Comparison of ENCODE assay signal across 9 mouse cellular contexts in genomic region chr10:77113489-77114240, GRCm38 (mm10). TPM values are rescaled to one million over a fixed set of nuclear protein-coding genes. Genes with fewer than 3 reads are reported as not detected.
DNase-seq lines count a peak whose midpoint lies in the region; ATAC-seq and TF ChIP-seq lines count a peak whose summit lies in the region.
"Had no signal": no experiment of that assay in that cellular context is flagged by ENCODE, and none has a peak within 500 bp of the region (broad histone marks: within the 10 kb centered on the region; RNA-seq: fewer than 3 reads in every experiment).

No protein-coding gene starts in this region.

- TF ChIP-seq EP300 in heart, postnatal 0 days (IDR thresholded peaks at IDR 0.05; ENCODE audit: low read depth) = no peak
- peak; percentile 79 for TF ChIP-seq EP300 in liver, postnatal 0 days (IDR thresholded peaks at IDR 0.05; ENCODE audit: low read depth)

- H3K4me3 ChIP-seq in heart, postnatal 0 days (ENCODE audit: low read depth, low read length) = no peak overlapping the region; the same call in 1 of the 2 replicates
- H3K4me3 ChIP-seq in liver, postnatal 0 days (ENCODE audit: low read depth, low read length) = peak overlapping the region; percentile 58
- H3K4me3 ChIP-seq in forebrain, embryonic 15.5 days = no peak overlapping the region

- no peak overlapping the region for H3K27ac ChIP-seq in heart, postnatal 0 days (ENCODE audit: low read depth)
- H3K27ac ChIP-seq in liver, postnatal 0 days (ENCODE audit: low read depth) = peak overlapping the region; percentile 87
- no peak overlapping the region for H3K27ac ChIP-seq in forebrain, embryonic 15.5 days (replicated peaks)

- H3K9ac ChIP-seq in heart, postnatal 0 days (replicated peaks; ENCODE audit: low read depth, low read length) = no peak overlapping the region
- H3K9ac ChIP-seq in liver, postnatal 0 days (replicated peaks) = peak overlapping the region; percentile 84
- H3K9ac ChIP-seq in forebrain, embryonic 15.5 days (replicated peaks) = no peak overlapping the region

- peak overlapping the region; percentile 26 for H3K4me2 ChIP-seq in heart, postnatal 0 days (ENCODE audit: low read depth, low read length)
- peak overlapping the region; percentile 70 for H3K4me2 ChIP-seq in liver, postnatal 0 days (ENCODE audit: low read depth, low read length)
- no peak overlapping the region for H3K4me2 ChIP-seq in forebrain, embryonic 15.5 days (replicated peaks)

- peak; percentile 69 for DNase-seq in urinary bladder, postnatal 25 days (ENCODE audit: low spot score)
- no peak for DNase-seq in urinary bladder, postnatal 10 days (ENCODE audit: low spot score)
- no peak for DNase-seq in heart, postnatal 0 days (ENCODE audit: low spot score)
- peak; percentile 87 for DNase-seq in liver, postnatal 0 days
- DNase-seq in cerebellum, adult 11 months = no peak

- 46% methylated on average over 19 of the region's 19 CpGs for WGBS in heart, postnatal 0 days
- WGBS in liver, postnatal 0 days (ENCODE audit: insufficient replicate concordance) = 57% methylated on average over 19 of the region's 19 CpGs
- 67% methylated on average over 19 of the region's 19 CpGs for WGBS in forebrain, embryonic 15.5 days

- TF ChIP-seq CTCF in heart, postnatal 0 days (IDR thresholded peaks at IDR 0.05; ENCODE audit: low read depth) = no peak
- no peak for TF ChIP-seq CTCF in liver, postnatal 0 days (IDR thresholded peaks at IDR 0.05; ENCODE audit: low read depth)

- peaks cover 14% of the 10 kb centered on the region for H3K4me1 ChIP-seq in heart, postnatal 0 days (ENCODE audit: control insufficient read depth, insufficient read depth)
- H3K4me1 ChIP-seq in liver, postnatal 0 days (ENCODE audit: insufficient read depth) = peaks cover 12% of the 10 kb centered on the region
- 0 out of 2 replicates have a peak, but pooled peaks cover 6% of the 10 kb centered on the region for H3K4me1 ChIP-seq in forebrain, embryonic 15.5 days

- no peaks in the 10 kb centered on the region for H3K9me3 ChIP-seq in heart, postnatal 0 days (replicated peaks; ENCODE audit: control insufficient read depth, low read length)
- H3K9me3 ChIP-seq in liver, postnatal 0 days (ENCODE audit: low read length) = no peaks in the 10 kb centered on the region
- no peaks in the 10 kb centered on the region for H3K9me3 ChIP-seq in forebrain, embryonic 15.5 days

- 0 out of 2 replicates have a peak, but pooled peaks have one; percentile 22 for ATAC-seq in heart, postnatal 0 days (ENCODE audit: insufficient read depth, low read depth)
- peak; percentile 73 for ATAC-seq in liver, postnatal 0 days
- ATAC-seq in granulocyte monocyte progenitor cell, adult 5-6 weeks (replicated peaks; ENCODE audit: poor library complexity, severe bottlenecking) = no peak
- ATAC-seq in forebrain, embryonic 15.5 days (replicated peaks) = no peak
- no peak for ATAC-seq in CD4-positive, CD25-positive, alpha-beta regulatory T cell, adult 4 months

- H3K27me3 ChIP-seq in heart, postnatal 0 days (ENCODE audit: control insufficient read depth, insufficient read depth, low read length) = no peaks in the 10 kb centered on the region
- H3K27me3 ChIP-seq in liver, postnatal 0 days (ENCODE audit: insufficient read depth, low read length) = no peaks in the 10 kb centered on the region
- no peaks in the 10 kb centered on the region for H3K27me3 ChIP-seq in forebrain, embryonic 15.5 days

- H3K36me3 ChIP-seq in heart, postnatal 0 days (replicated peaks; ENCODE audit: control insufficient read depth, insufficient read depth, low read length) = no peaks in the 10 kb centered on the region
- no peaks in the 10 kb centered on the region for H3K36me3 ChIP-seq in liver, postnatal 0 days (replicated peaks; ENCODE audit: insufficient read depth, low read length)
- H3K36me3 ChIP-seq in forebrain, embryonic 15.5 days = no peaks in the 10 kb centered on the region

RNA-seq across cellular contexts. Expression of gene Col18a1, which starts 52.7 kb away (rescaled TPM):
- total RNA-seq in heart, postnatal 0 days (2014; rRNA removed; ENCODE audit: low replicate concordance) = 130 and 133 TPM in 2 replicates
- 40.6 and 47.3 TPM in 2 replicates for polyA plus RNA-seq in heart, postnatal 0 days (2015; fragmentation: Nextera tagmentation; extraction: Ambion mirVana)
- 137 and 167 TPM in 2 replicates for polyA plus RNA-seq in liver, postnatal 0 days (2015; fragmentation: Nextera tagmentation; extraction: Ambion mirVana)
- total RNA-seq in granulocyte monocyte progenitor cell, adult 5-6 weeks (2014; fragmentation: Nextera tagmentation) = not detected in 2 replicates
- total RNA-seq in granulocyte monocyte progenitor cell, adult 5-6 weeks (2017) = 0.05 TPM in 1 of 2 replicates, not detected in the other
- polyA plus RNA-seq in forebrain, embryonic 15.5 days (2015; fragmentation: Nextera tagmentation; extraction: Ambion mirVana) = 23.5 and 23.8 TPM in 2 replicates
- polyA plus RNA-seq in CD4-positive, CD25-positive, alpha-beta regulatory T cell, adult 4 months (2017; shearing (Covaris generic)) = under 1 TPM in 1 of 2 experiments, not detected in 1; 0.16 TPM
- total RNA-seq: neutrophil, adult 5-6 weeks had no signal

Comparison
In these comparisons a context has a peak if more than half of its experiments do, and no peak if none do; other contexts are left out.
1. DNase-seq: peak in urinary bladder, postnatal 25 days (single experiment) and liver, postnatal 0 days (single experiment); none in urinary bladder, postnatal 10 days (single experiment), heart, postnatal 0 days (single experiment) and cerebellum, adult 11 months (single experiment).
2. ATAC-seq: peak in heart, postnatal 0 days (single experiment) and liver, postnatal 0 days (single experiment); none in granulocyte monocyte progenitor cell, adult 5-6 weeks (single experiment), forebrain, embryonic 15.5 days (single experiment) and CD4-positive, CD25-positive, alpha-beta regulatory T cell, adult 4 months (single experiment).
3. RNA of gene Col18a1, which starts 52.7 kb away (polyA plus RNA-seq): 137 to 167 TPM in liver, postnatal 0 days, 40.6 to 47.3 TPM in heart, postnatal 0 days and 23.5 to 23.8 TPM in forebrain, embryonic 15.5 days; 0.16 TPM in CD4-positive, CD25-positive, alpha-beta regulatory T cell, adult 4 months; every median in the first group is over 10 times any median in the second.